Mouse (Mus musculus) c-Kit-positive CD71-positive TER-119-positive erythroid progenitor cells, embryonic 14.5 days (primary cell): ENCODE measurements around the gene Sepsecs.

Source experiments
- DNase-seq: peaks from one replicate; pipeline ENCODE4 v3.0.0-alpha.2; 2013; ENCODE audit warnings: low spot score

The Sepsecs gene

DNA sequence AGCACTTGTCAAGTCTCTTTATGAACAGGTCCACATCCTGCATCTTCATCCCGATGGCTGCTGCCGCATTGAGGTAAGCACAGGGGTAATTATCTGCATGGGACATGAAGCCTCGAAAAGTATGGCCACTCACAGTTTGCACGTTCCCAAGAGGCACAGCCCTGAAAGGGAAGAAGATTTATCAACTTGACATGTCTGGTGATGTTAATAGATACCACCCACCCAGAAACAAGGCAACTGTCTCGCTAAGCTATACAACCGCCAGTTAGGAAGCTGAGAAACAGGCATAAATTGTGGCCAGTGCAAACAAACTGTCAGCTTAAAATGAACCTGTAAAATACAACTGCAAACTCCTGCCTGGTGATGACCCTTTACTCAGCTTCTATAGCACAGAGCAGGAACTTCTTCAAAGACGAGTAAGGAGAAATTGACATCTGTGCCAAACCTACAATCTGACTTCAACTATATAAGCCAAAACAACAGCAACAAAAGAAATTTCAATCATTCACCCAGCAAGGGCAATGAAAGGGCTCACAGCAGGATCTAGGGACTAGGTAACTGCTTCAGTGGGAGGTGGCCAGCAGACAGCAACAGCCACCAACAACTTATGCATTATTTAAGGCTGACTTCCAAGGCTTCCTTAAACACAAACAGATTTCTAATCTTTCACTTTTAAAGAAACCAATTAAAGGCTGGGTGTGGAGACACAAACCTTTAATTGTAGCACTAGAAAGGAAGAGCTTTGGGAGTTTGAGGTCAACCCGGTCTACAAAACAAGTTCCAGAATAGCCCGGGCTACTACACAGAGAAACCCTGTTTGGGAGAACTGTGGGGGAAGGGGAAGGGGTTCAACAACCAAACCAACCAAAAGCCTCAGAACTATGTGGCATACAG is 25.3 kb downstream of the Sepsecs start:
- no peak for DNase-seq

GRCm38 (mm10) chr5:52641736-52642135 is 27.8 kb downstream of the Sepsecs start:
- DNase-seq = no peak

DNA sequence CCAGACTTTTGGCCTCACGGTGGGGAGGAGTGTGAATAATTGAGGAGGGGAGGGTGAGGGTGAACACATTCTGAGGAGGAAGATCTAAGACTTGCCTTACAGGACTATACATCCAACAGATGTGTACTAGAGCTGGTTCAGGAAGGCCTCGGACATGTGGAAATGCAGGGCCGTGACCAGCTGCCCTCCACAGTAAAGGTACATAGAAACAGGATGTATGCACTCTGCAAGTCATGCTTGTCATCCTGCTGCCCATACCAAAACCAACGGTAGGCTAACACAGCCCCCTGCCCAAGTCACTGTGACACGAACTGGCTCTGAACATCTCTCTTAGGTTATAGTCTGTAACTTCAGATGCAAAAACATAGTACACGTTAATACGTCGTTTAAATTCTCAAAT is 30.6 kb downstream of the Sepsecs start:
- no peak for DNase-seq

- no peak for DNase-seq
Measured at GRCm38 (mm10) chr5:52638006-52638405, 31.5 kb downstream of the Sepsecs start.

DNA sequence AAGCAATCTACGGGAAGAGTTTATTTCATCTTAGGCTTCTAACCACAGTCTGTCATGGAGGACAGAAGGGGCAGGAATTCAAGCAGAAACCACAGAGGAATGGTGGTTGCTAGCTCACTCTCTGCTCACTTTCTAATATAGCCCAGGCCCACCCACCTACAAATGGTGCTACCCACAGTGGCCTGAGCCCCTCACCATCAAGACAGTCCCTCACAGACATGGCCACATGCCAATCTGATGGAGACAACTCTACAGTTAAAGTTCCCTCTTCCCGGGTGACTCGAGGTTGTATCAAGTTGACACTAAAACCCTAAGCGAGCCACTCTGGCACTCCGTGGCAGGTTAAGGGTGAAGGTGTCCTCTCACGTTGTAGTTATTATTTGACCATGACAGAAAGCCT is 32.6 kb downstream of the Sepsecs start:
- no peak for DNase-seq

DNA sequence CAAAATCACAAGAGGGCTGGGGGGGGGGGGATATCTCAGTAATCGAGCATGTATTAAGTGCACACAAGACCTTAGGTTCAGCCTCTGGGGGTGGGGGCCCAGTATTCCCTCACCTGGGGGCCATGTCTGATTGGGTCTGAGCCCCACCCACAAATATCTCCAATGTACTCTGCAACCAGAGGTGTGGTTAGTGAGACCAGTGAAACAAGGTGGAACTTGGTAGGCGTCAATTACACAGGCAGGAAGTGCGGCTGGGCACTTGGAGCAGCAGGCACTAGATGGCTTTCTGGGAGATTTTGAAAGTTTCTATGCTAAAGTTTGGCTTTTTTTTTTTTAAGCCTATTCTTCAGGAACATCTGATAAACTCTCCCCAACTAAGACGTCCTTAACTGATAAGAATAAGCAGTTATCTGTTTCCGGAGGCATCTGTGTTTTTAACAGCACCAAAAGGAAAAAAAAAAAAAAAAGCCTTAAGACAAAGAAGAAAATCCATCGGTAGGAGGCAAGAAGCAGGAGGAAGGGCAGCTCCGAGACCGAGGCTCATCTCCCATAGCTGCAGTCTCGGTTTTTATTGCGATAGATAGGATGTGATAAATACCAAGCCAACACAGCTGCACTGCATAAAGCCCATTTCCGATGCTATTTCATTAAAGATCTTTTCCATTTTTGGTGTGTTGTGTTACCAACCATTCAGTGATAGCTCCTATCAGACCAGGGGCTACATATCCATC is 33.3 kb downstream of the Sepsecs start:
- DNase-seq = no peak

DNA sequence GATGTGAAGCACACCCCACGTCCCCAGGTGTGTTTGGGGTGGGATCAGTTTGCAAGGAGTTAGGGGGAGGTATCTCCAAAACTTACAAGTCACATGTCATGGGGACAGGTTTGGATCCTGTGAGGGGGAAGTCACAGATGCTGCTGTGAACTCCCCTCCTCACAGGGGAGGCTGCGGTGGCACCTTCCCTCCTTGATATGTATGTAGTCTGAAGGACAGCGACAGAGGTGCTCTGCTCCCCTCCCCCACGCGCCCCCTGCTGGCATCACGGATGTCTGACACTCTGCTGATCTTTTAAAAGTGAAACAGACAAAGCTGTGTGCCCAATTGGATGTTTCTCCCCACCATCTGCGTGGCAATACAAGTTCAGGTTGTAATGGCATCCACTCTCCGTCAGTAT is 35.5 kb downstream of the Sepsecs start:
- DNase-seq = peak; percentile 24

DNA sequence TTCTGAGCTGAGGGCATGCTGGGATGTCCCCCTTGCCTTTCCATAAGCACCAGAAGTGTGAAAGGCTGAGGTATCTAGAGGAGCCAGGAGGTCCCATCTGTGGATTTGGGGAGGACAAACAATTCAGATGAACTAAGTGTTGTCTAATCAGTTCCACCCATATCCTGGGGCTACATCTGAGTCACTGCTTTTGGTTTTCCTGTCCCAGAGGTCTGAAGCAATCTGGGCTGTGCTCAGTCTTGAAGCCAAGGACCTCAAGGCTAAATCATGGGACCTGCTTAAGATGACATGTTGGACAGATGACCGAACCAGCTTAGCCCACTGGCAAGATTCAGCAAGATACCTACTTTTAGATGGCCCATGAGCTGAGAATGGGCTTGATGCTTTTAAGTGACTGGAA is 39.0 kb downstream of the Sepsecs start:
- no peak for DNase-seq

DNA sequence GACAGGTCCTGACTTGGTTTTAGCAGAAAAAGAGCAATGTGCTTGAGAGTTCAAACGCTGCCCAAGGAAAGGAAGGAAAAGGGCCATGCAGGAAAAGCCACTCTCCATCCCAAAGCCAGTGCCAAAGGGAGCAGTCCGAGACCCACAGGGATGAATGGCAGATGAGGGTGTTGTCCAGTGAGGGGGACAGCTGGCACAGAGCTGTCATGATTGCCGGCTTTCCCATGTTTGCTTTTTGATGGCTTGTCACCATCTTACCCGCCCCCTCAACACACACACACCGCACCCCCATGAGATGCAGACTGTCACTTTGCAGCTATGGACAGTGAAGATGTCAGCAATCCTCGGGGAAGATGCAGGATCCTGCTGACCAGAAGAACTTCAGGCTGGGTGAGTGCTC is 40.3 kb downstream of the Sepsecs start:
- DNase-seq = no peak

DNA sequence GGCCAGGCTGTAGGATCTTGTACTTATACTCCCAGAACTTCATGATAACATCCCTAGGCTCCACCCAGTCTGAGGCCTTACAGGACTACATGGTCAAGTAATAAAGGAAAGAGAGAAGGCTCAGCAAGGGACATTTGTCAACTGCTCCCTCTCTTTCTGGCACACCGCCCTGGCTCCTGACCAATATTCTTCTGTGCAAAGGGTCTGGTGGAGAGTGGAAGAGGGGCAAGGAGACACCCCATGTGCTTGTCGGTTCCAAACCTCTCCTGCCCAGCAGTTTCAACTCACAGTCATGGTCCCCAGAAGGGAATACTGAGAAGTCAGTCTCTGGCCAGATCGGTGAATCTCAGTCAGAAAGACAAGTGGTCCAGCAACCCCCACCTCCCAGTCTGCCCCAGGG is 40.7 kb downstream of the Sepsecs start:
- DNase-seq = no peak

DNA sequence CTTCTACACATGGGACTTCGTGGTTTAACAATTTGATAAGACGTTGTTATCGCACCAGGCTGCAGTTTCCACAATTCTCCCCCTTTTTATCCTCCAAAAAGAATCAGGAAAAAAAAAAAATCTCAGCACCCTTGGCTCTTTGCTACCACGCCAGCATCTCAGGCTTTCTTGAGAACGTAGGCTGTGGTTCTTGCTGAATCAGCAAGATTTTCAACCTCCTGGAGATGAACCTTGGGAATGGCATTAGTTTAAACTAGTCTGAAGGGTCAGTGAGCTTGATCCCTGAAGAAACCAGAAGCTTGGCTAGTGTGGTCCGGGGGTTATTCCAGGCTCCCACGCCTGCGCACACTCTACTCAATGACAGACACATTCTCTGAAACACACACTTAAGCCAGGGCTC is 41.8 kb downstream of the Sepsecs start:
- no peak for DNase-seq

- DNase-seq = no peak
Measured at GRCm38 (mm10) chr5:52626092-52626491, 43.4 kb downstream of the Sepsecs start.

- no peak for DNase-seq
Measured at GRCm38 (mm10) chr5:52624956-52625355, 44.6 kb downstream of the Sepsecs start.

- no peak for DNase-seq
Measured at GRCm38 (mm10) chr5:52623099-52623498, 46.4 kb downstream of the Sepsecs start.

DNA sequence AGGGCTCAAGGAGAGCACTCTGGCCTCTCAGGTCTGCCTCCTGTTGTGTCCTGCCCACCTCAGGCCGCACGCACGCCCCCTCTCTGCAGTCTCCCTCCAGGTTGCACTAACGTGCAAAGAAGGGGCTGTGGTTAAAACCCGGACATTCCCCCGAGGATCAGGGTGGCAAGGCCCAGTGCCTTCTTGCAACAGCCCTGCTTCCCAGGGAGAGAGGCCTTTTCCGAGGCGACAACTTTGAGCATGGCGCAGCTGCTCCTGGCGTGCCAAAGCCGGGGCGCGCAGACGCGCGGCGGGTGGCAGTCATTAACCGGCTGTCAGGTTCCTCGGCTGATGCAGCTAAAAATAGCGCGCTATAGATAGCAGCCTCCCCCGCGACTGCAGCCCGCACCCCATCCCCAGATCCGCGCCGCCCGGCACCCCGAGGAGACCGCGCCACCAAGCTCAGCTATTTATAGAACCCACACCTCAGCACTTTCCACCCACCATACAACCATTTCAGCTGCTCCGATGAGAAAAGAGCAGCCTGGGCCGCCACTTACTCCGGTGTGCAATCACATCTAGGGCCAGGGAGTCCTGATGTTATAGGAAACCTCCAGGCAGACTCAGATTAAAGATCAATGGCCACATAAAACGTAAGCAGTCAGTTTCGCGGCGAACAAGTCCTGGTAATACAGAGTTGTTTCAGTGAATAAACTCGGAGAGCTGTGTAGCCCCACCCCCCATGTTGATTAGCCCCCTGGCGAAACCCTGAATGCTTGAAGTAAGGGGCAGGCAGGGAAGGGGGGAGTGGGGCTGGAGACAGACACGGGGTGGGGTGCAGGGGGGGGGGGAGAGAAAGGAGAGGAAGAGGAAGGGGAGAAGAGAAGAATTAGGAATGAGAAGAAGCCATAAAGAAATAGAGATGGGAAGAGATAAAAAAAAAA is 50.9 kb downstream of the Sepsecs start:
- no peak for DNase-seq

DNA sequence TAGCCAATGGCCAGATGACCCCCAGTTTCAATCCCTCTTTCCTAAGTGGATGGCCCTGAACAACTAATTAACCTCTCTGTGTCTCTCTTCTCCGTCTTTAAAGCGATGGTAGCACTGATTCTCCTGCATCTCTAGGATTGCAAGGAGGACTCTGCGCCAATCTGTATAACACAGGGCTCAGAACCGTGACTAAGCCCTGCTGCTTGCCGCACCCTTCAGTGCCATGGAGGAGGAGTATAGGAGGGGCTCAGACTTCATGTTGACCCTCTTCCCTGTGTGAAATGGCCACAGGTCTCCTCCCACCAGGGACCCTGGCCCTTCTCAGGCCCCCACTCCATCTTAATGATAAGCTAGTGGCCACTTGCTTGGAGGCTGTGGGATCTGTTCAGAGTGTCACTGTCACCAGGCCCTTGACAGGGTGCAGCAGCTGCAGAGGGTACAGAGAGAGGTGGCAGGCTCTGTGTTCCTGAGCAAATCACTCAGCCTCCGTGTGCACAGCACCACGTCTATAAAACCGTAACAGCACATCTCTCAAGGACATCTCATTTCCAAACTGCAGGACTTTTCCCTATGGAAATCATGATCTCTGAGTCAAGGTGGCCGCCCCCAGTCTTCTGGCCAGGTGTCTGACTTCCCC is 51.7 kb downstream of the Sepsecs start:
- DNase-seq = no peak

GRCm38 (mm10) chr5:52616549-52616948 is 53.0 kb downstream of the Sepsecs start:
- DNase-seq = no peak

GRCm38 (mm10) chr5:52615421-52615820 is 54.1 kb downstream of the Sepsecs start:
- DNase-seq = no peak

- DNase-seq = no peak
Measured at GRCm38 (mm10) chr5:52614686-52615085, 54.8 kb downstream of the Sepsecs start.

GRCm38 (mm10) chr5:52612776-52613175 is 56.7 kb downstream of the Sepsecs start:
- DNase-seq = no peak

DNA sequence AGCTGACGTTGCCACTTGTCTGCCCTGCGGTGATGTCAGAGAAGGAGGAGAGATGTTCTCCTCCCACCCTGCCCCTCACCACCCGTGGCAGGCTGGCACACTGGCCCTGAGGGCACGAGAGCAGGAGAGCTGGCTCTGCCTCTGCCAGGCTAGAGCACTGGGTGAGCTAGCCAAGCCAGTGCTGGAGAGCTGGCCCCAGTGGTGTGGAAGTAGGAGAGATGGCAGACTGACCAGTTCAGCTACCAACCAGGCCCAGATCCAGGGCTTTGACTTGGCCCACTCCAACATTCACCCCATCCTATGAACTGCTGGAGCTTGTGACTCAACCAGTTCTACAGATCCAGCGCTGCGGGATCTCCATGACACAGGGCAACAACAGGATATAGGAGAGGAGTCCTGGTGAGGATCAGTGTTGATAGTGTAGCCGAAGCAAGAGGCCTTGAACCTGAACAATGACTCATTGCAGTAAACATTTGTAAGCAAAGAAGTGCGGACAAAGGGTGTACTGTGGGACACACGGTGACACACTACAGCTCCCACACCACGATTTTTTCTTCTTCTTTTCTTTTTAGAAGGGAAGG is 58.1 kb downstream of the Sepsecs start:
- DNase-seq = no peak
